Mouse (Mus musculus) embryonic fibroblast, embryonic 13.5 days (primary cell): ENCODE measurements at regions not wholly inside any gene's neighbourhood (a gene's known extent, or its start where the extent isn't known, plus 50 kb on each side); places are given as distances from the start of the nearest gene placed in this dataset.

Experiments
- CTCF ChIP-seq: IDR thresholded peaks from 2 replicates; pipeline ENCODE4 v1.5.1; 2011; ENCODE audit warnings: mild to moderate bottlenecking, control low read depth, low read length, moderate library complexity, borderline replicate concordance; ENCODE audit not compliant: insufficient read depth
- POLR2A ChIP-seq: IDR thresholded peaks from 2 replicates; pipeline ENCODE4 v1.6.1; 2011; ENCODE audit warnings: low read depth, mild to moderate bottlenecking, control low read depth, low read length, moderate library complexity

- no peak for TF ChIP-seq CTCF
- TF ChIP-seq POLR2A: no peak
These were observed 67.3 kb upstream of the Cdh9 start for GRCm38 (mm10) chr15:16661226-16661625.
